Mouse (Mus musculus): Measurements from ENCODE around the gene Abhd2. TPM values are rescaled to one million over a fixed set of nuclear protein-coding genes. Genes with fewer than 3 reads are reported as not detected.

Gene Abhd2
- polyA plus RNA-seq, 1 experiment from 2014 or later: 34.8 TPM

GRCm38 (mm10) chr7:79247881-79248389 is 25.1 kb upstream of the Abhd2 start:
- no peak for TF ChIP-seq CTCF (IDR thresholded peaks at IDR 0.05; ENCODE audit: low read depth)
- Histone ChIP-seq H3K4me3 (ENCODE audit: low read depth, low read length) (no peak overlapping the region), H3K27ac (ENCODE audit: low read depth, low read length) (no peak overlapping the region), H3K9me3 (ENCODE audit: control insufficient read depth) (no peaks in the 10 kb centered on the region), H3K9ac (ENCODE audit: low read depth, low read length) (no peak overlapping the region), H3K4me2 (replicated peaks; ENCODE audit: low read depth) (no peak overlapping the region), H3K27me3 (replicated peaks; ENCODE audit: control insufficient read depth, insufficient read depth, low read length) (no peaks in the 10 kb centered on the region), H3K4me1 (replicated peaks; ENCODE audit: control insufficient read depth, insufficient read depth, low read length) (no peaks in the 10 kb centered on the region), H3K36me3 (ENCODE audit: control insufficient read depth, insufficient read depth) (no peaks in the 10 kb centered on the region)
- 55% methylated on average over 7 of the region's 7 CpGs for WGBS
- no peak for ATAC-seq

- H3K4me1 ChIP-seq (replicated peaks; ENCODE audit: control insufficient read depth, insufficient read depth, low read length): no peaks in the 10 kb centered on the region
- no peak overlapping the region for H3K9ac ChIP-seq (ENCODE audit: low read depth, low read length)
- H3K27me3 ChIP-seq (replicated peaks; ENCODE audit: control insufficient read depth, insufficient read depth, low read length): no peaks in the 10 kb centered on the region
- WGBS: 90% methylated on average over 2 of the region's 2 CpGs
- no peaks in the 10 kb centered on the region for H3K36me3 ChIP-seq (ENCODE audit: control insufficient read depth, insufficient read depth)
- H3K9me3 ChIP-seq (ENCODE audit: control insufficient read depth): no peaks in the 10 kb centered on the region
- no peak for TF ChIP-seq CTCF (IDR thresholded peaks at IDR 0.05; ENCODE audit: low read depth)
- no peak for ATAC-seq
- no peak overlapping the region for H3K4me2 ChIP-seq (replicated peaks; ENCODE audit: low read depth)
- no peak overlapping the region for H3K27ac ChIP-seq (ENCODE audit: low read depth, low read length)
- H3K4me3 ChIP-seq (ENCODE audit: low read depth, low read length): no peak overlapping the region
Observed at GRCm38 (mm10) chr7:79249581-79249980, 23.4 kb upstream of the Abhd2 start.

GRCm38 (mm10) chr7:79254248-79254888 is 18.6 kb upstream of the Abhd2 start:
- Histone ChIP-seq H3K9me3 (ENCODE audit: control insufficient read depth) (no peaks in the 10 kb centered on the region), H3K4me1 (replicated peaks; ENCODE audit: control insufficient read depth, insufficient read depth, low read length) (peaks cover 7% of the 10 kb centered on the region), H3K4me2 (replicated peaks; ENCODE audit: low read depth) (no peak overlapping the region), H3K27me3 (replicated peaks; ENCODE audit: control insufficient read depth, insufficient read depth, low read length) (no peaks in the 10 kb centered on the region), H3K9ac (ENCODE audit: low read depth, low read length) (no peak overlapping the region), H3K4me3 (ENCODE audit: low read depth, low read length) (no peak overlapping the region), H3K27ac (ENCODE audit: low read depth, low read length) (no peak overlapping the region), H3K36me3 (ENCODE audit: control insufficient read depth, insufficient read depth) (no peaks in the 10 kb centered on the region)
- WGBS: 61% methylated on average over 3 of the region's 3 CpGs
- no peak for TF ChIP-seq CTCF (IDR thresholded peaks at IDR 0.05; ENCODE audit: low read depth)
- ATAC-seq: peak; percentile 31

- H3K9ac ChIP-seq (ENCODE audit: low read depth, low read length): no peak overlapping the region
- H3K4me3 ChIP-seq (ENCODE audit: low read depth, low read length): no peak overlapping the region
- no peaks in the 10 kb centered on the region for H3K9me3 ChIP-seq (ENCODE audit: control insufficient read depth)
- 81% methylated on average over 7 of the region's 7 CpGs for WGBS
- no peaks in the 10 kb centered on the region for H3K36me3 ChIP-seq (ENCODE audit: control insufficient read depth, insufficient read depth)
- H3K27ac ChIP-seq (ENCODE audit: low read depth, low read length): no peak overlapping the region
- TF ChIP-seq CTCF (IDR thresholded peaks at IDR 0.05; ENCODE audit: low read depth): no peak
- no peak overlapping the region for H3K4me2 ChIP-seq (replicated peaks; ENCODE audit: low read depth)
- no peaks in the 10 kb centered on the region for H3K27me3 ChIP-seq (replicated peaks; ENCODE audit: control insufficient read depth, insufficient read depth, low read length)
- H3K4me1 ChIP-seq (replicated peaks; ENCODE audit: control insufficient read depth, insufficient read depth, low read length): peaks cover 7% of the 10 kb centered on the region
- no peak for ATAC-seq
Observed at GRCm38 (mm10) chr7:79255350-79255749, 17.6 kb upstream of the Abhd2 start.

GRCm38 (mm10) chr7:79255752-79256151 is 17.2 kb upstream of the Abhd2 start:
- Histone ChIP-seq H3K9me3 (ENCODE audit: control insufficient read depth) (no peaks in the 10 kb centered on the region), H3K4me3 (ENCODE audit: low read depth, low read length) (no peak overlapping the region), H3K36me3 (ENCODE audit: control insufficient read depth, insufficient read depth) (no peaks in the 10 kb centered on the region), H3K9ac (ENCODE audit: low read depth, low read length) (no peak overlapping the region), H3K27me3 (replicated peaks; ENCODE audit: control insufficient read depth, insufficient read depth, low read length) (no peaks in the 10 kb centered on the region), H3K27ac (ENCODE audit: low read depth, low read length) (no peak overlapping the region), H3K4me2 (replicated peaks; ENCODE audit: low read depth) (no peak overlapping the region), H3K4me1 (replicated peaks; ENCODE audit: control insufficient read depth, insufficient read depth, low read length) (peaks cover 7% of the 10 kb centered on the region)
- TF ChIP-seq CTCF (IDR thresholded peaks at IDR 0.05; ENCODE audit: low read depth): peak; percentile 53
- no peak for ATAC-seq
- WGBS: 86% methylated on average over 10 of the region's 10 CpGs

GRCm38 (mm10) chr7:79256716-79257115 is 16.3 kb upstream of the Abhd2 start:
- H3K9me3 ChIP-seq (ENCODE audit: control insufficient read depth): no peaks in the 10 kb centered on the region

More at GRCm38 (mm10) chr7:79256716-79257115, 16.3 kb upstream of the Abhd2 start:
- no peak overlapping the region for H3K4me3 ChIP-seq (ENCODE audit: low read depth, low read length)
- peaks cover 7% of the 10 kb centered on the region for H3K4me1 ChIP-seq (replicated peaks; ENCODE audit: control insufficient read depth, insufficient read depth, low read length)
- no peak overlapping the region; the same call in 1 of the 2 replicates for H3K4me2 ChIP-seq (replicated peaks; ENCODE audit: low read depth)
- H3K27me3 ChIP-seq (replicated peaks; ENCODE audit: control insufficient read depth, insufficient read depth, low read length): no peaks in the 10 kb centered on the region
- TF ChIP-seq CTCF (IDR thresholded peaks at IDR 0.05; ENCODE audit: low read depth): no peak
- H3K9ac ChIP-seq (ENCODE audit: low read depth, low read length): no peak overlapping the region
- 36% methylated on average over 4 of the region's 4 CpGs for WGBS
- no peaks in the 10 kb centered on the region for H3K36me3 ChIP-seq (ENCODE audit: control insufficient read depth, insufficient read depth)
- peak overlapping the region; percentile 82 for H3K27ac ChIP-seq (ENCODE audit: low read depth, low read length)
- peak; percentile 86 for ATAC-seq
